Mouse (Mus musculus) gastrocnemius, postnatal 25 days (tissue): ENCODE measurements at regions not wholly inside any gene's neighbourhood (a gene's known extent, or its start where the extent isn't known, plus 50 kb on each side); places are given as distances from the start of the nearest gene placed in this dataset.

Experiments
- DNase-seq: peaks from one replicate; pipeline ENCODE4 v3.0.0; 2022
- microRNA-seq, 2 experiments: library from miRNA; unstranded; fragments of <30 nt; microRNA quantifications; one replicate each; pipeline ENCODE4 v1.2.0; 2021; ENCODE audit warnings: borderline replicate concordance in 2 of 2

DNA sequence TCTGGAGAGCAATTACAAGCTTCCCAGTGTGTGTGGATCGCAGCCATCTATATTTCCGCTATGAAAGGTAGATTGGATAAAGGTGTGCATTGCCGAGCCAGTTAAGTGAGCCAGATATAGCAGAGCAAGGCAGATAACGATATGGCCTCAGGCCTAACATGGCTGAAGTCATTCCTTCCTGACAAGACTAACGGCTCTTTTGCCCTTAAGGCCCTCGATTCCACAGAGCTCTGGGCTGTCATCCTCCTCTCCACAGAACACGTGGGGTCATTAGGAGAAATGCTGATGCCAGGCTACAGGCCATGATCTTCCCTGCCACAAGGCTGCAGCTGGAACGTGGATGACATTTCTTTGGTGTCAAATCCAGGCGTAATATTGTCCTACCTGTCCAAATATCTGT, 72.7 kb upstream of the Pbx1 start:
- no peak for DNase-seq

DNA sequence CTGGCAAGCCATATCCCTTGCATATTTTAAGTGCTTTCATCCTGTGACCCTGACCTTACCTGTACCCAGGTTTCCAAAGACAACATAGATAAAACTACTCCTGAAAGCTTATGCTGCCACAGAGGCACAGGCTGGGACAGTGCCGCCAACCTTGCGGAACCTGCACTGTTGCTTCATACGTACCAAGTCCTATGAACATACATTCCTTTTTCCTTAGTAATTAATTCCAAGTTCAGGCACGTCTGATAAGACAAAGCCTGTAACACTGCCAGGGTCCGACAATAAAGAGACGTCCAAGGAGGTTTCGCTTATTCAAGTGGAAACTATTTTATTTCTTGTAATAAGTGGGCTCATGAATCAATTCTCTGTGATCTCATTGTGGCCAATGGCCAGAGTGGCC, 70.2 kb upstream of the Pbx1 start:
- DNase-seq, result no peak

DNA sequence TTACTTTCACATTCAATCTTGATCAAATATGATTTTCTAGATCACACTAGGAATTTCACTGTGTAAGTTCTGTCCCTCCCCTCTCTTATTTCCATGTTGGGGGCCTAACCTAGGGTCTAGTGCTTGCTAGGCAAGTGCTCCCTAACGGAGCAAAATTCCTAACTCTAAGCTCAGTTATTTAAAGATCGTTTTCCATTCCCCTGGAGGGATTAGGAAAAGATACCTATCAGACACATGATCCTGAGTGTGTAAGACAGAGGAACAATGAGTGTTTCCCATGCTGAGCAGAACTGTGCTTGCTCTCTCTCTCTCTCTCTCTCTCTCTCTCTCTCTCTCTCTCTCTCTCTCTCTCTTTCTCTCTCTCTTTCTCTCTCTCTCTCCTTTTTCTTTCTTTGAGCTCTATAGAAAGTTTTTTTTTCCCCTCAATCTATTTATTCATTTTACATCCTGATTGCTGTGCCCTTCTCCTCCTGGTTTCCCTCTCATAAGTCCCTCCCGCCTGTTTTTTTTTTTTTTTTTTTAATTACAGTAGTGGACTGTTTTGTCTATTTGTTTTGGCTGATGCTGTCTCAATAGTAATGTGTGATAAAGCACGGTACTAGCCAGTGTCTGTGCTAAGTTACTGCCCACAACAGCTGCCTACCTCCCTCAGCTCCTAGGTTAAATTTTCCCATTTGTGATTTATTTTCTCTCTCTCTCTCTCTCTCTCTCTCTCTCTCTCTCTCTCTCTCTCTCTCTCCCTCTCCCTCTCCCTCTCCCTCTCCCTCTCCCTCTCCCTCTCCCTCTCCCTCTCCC, 69.5 kb upstream of the Pbx1 start:
- no peak for DNase-seq

DNA sequence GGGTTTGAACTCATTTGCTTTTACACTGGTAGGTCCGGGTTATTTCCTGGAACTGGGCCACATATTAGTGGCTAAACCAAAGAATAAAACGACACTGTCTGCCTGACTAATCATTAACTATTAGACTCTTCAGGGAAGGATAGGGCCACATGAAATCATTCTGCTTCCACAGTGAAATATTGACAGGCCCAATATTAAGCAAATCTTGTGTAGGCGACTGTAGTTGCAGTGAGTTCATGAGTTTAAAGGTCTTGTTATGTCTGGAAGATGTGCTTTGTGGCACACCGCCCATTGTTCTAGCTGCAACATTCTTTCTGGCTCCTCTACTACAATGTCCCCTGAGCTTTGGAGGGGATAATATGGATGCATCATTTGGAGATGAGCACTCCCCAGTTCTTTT, 65.7 kb upstream of the Pbx1 start:
- no peak for DNase-seq

DNA sequence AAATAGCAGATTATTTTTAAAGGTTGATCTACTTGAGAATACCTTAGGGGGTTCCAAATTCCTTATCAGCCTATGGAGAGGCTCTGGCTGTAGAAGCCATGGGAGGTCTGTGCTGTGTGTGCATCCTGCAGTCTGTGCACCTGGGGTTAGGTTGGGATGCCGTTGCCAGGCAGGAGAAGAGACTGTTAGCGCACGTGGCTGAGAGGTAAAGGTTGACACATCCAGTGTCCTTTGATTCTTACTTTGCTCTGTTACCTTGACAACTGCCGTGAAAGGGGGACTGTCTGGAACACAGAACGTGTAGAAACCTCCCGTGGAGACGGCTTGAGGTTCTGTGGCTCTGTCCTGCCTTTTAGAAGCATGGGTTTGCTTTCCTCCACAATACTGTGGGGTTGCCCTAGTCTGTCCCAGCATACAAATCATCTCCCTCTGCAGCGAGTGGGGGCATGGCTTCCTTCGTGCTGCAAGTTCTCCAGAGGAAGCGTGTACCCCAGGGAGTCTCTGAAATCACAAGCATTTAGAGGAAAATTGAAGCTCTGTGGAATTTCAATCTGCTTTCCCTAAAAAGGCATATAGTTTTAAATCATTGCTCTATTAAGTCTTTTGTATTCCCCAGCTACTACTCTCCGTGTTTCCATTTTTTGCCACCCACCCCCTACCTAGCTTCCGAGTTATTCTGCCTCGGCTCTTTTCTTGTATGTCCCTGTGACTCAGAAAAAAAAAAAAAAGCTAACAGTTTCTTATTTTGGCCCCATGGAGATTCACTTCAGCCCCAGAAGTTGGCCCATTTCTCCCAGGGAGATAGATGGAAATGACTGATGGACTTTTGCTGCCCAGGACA, 63.8 kb upstream of the Pbx1 start:
- no peak for DNase-seq

DNA sequence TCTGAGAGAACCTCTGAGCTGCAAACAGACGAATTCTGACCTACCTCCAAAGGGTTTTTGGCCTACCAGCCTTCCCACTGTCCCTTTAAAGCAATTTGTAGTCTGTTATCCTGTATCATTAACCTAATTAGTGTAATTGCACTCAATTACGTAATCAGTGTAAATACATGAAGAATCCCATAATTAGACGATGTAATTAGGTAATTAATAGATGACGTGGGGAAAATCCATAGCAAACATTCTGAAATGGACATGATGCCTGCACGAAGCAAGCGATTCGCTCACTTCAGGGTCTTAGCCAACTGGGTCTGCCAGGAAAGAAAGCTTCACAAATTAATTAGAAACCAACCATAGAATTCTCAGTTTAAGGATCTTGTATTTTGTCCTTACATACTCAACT, 55.4 kb upstream of the Pbx1 start:
- no peak for DNase-seq

DNA sequence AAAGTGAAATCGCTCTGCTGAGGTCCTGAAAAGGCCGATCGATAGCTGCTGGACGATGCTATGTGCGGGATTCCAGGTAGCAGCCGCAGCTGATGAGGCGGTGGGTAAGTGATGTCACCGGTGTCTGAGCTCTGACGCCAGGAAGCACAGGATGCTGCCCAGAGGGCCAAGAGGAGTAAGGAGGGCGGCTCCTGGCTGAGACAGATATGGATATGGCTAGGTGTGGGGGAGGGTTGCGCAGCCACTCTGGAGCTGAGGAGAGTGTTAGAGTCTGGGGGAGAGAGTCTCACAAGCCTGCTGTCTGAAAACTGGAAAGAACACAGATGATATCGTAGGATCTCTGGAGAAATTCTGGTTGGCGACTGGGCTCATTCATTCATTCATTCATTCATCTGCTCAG, 51.6 kb upstream of the Pbx1 start:
- no peak for DNase-seq

Small RNAs in the stretch of these regions (microRNA-seq; reads per million reads assigned to microRNA genes)
- gene Mir6348 (0 reads per million in 2 experiments), gene Mir6354 (0 reads per million in 2 experiments)
